Mouse (Mus musculus): ENCODE data around the gene Lrrc3b.

Lrrc3b gene

DNA sequence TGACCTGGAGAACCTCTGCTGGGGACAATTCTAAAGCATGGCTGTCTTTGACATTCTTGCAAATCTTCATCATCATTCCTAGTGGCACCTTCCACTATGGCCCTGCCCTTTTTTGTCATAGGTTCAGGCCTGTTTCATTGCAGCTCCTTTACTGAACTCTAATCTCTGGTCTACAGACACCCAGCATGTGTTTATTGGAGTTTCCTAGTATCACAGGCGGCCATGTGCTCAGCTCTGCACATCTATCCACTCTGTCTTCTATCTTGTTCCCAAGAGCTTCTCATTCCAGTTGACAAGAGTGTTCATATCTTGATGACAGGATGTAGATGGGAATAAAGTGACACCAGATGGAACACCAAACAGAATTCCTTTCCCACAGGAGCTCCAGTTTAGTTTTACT, 108.6 kb downstream of the Lrrc3b start:
- no peak for DNase-seq

DNA sequence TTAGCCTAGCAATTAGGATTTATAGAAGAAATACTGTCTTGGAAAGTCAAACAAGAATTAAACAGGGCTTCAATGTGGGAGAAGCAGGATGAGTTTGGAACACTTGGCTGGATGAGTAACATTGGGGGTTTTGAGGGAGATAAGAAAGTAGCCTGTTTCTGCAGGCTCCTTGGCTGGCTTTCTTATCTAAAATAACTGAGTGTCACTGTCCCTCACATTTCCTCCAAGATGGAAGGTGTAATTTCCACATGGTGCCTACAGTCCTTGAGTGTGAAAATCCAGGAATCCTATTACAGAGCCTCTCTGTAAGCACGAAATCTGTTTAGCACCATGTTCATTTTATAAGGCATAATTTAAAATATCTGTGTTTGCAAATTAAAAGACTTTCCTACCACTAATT, 112.9 kb downstream of the Lrrc3b start:
- no peak for DNase-seq

DNA sequence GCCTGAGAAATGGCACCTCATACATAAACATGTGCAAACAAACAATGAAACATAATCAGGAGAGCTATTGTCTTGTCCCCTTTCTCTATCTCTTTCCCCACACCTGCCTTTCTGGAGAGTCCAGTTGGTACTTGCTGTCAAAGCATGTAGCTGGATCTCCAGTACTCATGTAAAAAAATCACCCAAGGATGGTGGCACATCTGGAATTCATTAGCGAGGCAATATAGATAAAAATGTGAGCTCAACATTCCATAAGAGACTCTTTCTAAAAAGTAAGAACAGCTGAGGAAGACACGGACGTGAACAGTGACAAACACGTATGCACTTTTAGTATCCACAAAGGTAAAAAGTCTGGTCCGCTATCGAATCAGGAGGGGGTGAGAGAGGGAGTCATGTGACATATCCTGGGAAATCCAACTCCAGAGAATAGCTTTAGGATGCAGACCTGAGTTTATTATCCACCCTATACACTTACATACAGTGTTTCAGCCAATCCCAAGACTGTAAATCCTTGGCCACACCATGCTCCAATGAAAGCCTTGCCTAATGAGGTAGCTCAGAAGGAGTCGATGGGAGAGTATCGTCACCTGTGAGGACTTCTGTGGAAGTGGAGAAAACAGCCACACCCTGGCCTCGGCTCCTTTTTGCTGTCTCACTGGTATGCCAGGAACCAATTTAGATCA, 116.2 kb downstream of the Lrrc3b start:
- no peak for DNase-seq

DNA sequence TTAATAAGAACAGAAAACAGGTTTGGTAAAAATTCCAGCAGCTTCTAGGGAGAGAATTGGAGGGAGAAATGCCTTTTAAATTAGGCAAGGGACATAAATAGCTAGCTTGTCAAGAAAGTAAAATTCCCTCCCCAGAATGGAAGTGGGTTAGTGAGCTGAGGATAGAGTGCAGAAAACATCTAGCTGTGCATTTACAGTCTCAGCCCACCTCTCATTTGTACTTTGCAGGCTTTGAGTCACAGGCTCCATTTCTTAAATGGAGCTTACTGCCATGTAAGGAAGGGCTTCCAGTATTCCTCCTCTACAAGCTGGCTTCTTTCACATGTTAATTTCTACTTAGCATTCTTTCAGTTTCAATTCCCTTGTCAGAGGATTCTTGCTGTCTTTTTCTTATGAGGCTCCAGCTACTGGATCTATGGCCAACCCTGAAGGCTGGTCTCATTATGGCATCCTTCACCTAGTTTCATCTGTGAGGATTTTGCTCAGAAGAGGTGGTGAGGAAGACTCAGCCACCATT, 119.3 kb downstream of the Lrrc3b start:
- no peak for DNase-seq

DNA sequence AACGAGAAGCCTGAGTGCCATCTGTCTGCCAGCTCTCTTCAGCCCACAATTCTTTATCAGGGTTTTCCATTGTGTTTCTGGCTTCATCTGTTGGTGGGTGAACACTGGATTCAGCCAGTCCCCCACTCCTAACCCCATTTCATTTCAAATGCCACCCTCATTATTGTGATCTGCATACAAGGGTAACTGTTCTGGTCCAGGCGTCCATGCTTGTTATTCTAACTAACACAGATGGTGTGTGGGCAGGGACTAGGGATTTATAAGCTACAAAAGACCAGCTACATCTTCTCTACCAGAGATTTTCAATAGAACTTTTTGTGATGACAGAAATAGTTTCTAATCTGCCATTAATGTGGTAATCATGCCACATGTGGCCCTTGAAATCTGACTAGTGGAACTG, 130.2 kb downstream of the Lrrc3b start:
- no peak for DNase-seq
